Mouse (Mus musculus) layer of hippocampus, postnatal 10 days (tissue): ENCODE results near the gene Dtnb. TPM values are rescaled to one million over a fixed set of nuclear protein-coding genes. Genes with fewer than 3 reads are reported as not detected.

Experiments
- DNase-seq, 2 experiments: peaks; one replicate each; pipeline ENCODE4 v3.0.0; 2021; ENCODE audit warnings: low spot score in 2 of 2
- total RNA-seq, 2 experiments: library from RNA; stranded (reverse); gene quantifications; 2 replicates each; pipeline ENCODE4 v1.2.3; 2021

Gene Dtnb
- total RNA-seq, 2 experiments from 2014 or later, result 93.5 to 122 TPM

DNA sequence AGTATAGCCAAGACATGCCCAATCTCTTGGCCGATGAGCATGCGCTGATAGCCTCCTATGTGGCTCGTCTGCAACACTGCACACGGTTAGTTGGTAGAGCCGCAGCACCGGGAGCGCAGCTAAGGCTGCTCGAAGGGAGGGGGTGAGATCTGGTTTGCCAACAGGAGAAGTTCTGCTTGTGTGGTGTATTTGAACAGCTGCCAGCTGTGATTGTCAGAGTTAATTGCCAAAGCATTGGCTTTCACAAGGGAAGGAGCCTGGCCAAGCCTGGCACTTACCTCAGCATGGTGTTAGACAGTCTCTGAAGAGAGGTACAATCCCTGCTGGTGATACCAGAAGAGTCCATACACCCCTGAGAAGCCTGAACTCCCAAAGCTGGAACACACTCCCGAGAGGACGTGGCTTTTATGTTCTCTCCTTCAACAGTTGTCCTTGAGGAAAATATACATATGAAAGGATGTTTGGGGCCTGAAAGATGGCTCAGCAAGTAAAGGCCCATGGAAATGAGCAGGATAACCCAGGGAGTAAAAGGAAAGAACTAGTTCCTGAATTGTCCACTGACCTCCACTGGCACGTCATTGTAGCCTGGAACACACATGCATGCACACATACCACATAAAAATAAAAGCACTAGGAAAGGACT lies 160.6 kb downstream of the Dtnb start:
- peak; percentile 57 to 67 for DNase-seq

GRCm38 (mm10) chr12:3733328-3733727 lies 161.1 kb downstream of the Dtnb start:
- no peak for DNase-seq

GRCm38 (mm10) chr12:3737009-3737408 lies 164.8 kb downstream of the Dtnb start:
- DNase-seq, result no peak

- DNase-seq, result no peak
Measured at GRCm38 (mm10) chr12:3738741-3739529, 166.8 kb downstream of the Dtnb start.

DNA sequence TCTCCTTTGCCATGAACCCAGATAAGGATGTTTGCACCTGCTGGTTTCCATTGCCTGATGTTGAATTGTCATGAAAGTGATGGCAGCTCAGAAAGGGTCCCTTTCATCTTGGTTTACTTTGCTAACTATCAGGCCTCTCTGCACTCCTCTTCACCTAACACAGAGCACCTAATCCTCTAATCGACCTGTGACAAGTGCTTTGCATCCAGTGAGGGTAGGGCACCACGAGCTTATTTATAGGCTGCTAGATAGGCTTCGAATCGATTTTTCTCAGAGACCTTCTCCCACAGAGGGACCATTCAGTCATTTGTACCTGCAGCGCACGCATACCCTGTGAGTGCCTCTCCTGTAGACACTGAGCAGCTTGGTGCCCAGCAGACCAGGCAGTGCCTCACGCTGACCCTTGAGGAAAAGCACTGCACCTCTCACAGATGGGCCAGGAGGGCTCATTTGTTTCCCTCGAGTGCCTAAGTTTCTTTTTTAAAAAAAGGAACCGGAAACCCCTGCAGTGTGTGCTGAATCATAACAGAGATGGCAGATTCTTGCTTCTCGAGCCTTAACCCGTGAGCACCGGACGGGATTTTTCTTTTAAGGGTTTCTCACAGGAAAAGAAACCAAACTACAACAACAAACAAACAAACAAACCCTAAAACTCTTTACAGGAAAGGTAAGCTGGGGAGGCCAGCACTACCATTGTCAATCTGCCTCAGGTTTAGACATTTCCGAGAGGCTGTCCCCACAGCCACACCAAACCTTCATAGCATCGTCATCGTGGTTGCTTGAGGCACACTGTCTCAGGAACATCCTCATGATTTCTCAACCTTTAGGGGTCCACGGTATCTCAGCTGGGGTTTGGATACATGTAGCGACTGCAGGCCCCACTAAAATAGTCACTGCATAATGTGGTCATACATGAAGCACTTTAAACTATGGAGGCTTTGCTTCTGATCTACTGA lies 167.8 kb downstream of the Dtnb start:
- DNase-seq, result no peak

GRCm38 (mm10) chr12:3740705-3741081 lies 168.5 kb downstream of the Dtnb start:
- DNase-seq, result no peak

- DNase-seq, result no peak
Measured at GRCm38 (mm10) chr12:3745432-3746105, 173.4 kb downstream of the Dtnb start.

GRCm38 (mm10) chr12:3746369-3746768 lies 174.2 kb downstream of the Dtnb start:
- no peak for DNase-seq

GRCm38 (mm10) chr12:3747583-3747982 lies 175.4 kb downstream of the Dtnb start:
- no peak for DNase-seq

- DNase-seq, result no peak
Measured at GRCm38 (mm10) chr12:3755522-3755921, 183.3 kb downstream of the Dtnb start.

DNA sequence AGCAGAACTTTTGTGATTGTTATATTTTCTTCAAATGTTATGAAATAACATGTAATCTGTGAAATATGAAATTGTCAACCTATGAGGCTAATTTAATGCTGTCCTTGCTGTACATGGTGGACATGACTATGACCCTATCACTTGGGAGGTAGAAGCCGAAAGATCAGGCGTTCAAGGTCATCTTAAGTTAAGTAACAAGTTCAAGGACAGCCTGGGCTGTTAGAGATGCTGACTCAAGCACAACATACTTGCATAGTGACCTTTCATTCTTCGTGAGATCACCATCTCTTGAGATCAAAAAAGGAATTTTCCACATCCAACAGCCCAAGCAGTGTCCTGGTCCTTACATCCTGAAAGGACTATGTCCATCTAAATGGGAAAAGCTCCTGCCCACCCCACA lies 184.0 kb downstream of the Dtnb start:
- DNase-seq, result no peak

GRCm38 (mm10) chr12:3758127-3758526 lies 185.9 kb downstream of the Dtnb start:
- DNase-seq, result no peak

DNA sequence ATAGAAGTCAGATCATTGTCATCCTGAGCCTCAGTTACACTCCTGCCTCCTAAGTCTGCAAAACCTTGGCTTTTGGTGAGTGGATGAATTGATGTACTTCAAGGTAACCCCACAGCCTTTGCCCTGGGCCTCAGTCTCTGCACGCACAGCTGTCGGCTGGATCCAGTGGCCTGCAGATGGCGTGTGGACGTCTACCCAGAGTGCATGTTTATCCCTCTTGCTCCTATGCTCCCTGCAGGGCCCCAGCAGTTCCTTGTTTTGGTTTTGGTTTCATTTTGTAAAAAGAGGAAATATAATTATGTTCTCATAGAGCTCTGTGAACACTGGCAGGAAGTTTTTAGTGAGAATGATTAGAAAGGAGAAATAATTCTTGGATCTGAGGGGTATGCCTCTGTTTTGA lies 187.2 kb downstream of the Dtnb start:
- peak in 1 of 2 experiments; percentile 24 for DNase-seq

- DNase-seq, result no peak
Measured at GRCm38 (mm10) chr12:3760876-3761590, 188.9 kb downstream of the Dtnb start.

- DNase-seq, result no peak
Measured at GRCm38 (mm10) chr12:3761591-3762295, 189.6 kb downstream of the Dtnb start.

DNA sequence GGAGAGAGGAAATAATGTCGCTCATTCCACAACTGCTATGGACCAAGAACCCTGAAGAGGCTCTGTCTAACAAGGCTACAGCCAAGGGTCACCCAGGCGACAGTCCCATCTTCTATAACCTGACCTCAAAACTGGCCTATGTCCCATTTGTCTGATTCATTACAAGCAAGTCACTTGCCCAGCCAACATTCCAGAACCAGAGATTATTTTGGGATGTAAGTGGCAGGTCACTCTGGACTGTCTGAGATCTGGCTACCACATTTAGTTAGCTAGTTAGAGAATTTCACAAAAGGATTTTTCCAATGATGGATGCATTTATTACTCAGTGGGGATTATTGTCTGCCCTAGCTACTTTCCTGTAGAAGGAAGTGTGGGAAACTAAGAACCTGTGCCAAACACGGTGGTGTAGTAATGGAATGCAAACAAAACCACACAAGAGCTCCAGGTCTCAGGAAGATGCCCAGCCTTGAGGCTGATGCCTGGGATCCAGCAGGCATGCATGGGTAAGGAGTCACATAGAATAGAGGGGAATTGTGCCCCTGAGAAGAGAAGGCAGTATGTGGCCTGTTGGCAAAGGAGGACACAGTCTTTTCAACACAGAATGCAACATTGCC lies 192.1 kb downstream of the Dtnb start:
- DNase-seq, result no peak

DNA sequence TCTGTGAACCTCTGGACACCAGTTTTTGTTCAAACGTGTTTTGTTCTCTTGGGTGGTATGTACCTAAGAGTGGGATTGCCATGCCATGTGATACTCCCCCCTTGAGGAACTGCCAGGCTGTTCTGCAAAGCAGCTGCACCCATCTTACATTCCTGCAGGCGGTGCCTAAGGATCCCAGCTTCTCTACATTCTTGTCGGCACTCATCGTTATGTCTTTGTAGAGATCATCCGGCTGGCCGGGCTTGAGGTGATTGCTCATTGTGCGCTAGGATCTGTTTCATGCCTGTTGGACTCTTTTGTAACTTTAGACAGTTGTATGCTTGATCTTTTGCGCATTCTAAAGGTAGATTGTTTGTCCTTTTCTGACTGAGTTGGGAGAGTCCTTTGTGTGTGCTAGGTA lies 195.2 kb downstream of the Dtnb start:
- no peak for DNase-seq

GRCm38 (mm10) chr12:3768391-3768790 lies 196.2 kb downstream of the Dtnb start:
- no peak for DNase-seq

DNA sequence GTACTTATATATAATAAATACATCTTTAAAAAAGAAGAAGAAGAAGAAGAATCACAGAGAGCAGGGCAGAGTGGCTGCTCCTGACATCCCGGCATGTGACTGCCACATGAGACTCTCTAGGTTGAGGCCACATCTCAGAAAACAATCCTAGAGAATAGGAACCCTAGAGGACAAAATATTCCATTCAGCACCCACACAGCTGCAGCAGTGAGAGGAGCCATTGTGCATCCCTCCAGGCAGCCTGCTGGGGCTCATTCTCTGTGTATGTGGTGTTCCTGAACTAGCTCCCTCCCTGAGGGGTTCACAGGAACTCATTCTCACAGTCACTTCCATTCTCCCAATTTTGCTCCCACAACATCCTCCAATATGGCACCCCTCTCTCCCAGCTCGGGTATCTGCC lies 198.4 kb downstream of the Dtnb start:
- DNase-seq, result no peak
